Mouse (Mus musculus): Measurements from ENCODE around the gene Yipf4. TPM values are rescaled to one million over a fixed set of nuclear protein-coding genes. Genes with fewer than 3 reads are reported as not detected.
A peak's percentile ranks its signal among the peaks of the same experiment; 100 is the strongest.

Yipf4 gene
- polyA plus RNA-seq, 1 experiment from 2014 or later: 56.6 TPM

DNA sequence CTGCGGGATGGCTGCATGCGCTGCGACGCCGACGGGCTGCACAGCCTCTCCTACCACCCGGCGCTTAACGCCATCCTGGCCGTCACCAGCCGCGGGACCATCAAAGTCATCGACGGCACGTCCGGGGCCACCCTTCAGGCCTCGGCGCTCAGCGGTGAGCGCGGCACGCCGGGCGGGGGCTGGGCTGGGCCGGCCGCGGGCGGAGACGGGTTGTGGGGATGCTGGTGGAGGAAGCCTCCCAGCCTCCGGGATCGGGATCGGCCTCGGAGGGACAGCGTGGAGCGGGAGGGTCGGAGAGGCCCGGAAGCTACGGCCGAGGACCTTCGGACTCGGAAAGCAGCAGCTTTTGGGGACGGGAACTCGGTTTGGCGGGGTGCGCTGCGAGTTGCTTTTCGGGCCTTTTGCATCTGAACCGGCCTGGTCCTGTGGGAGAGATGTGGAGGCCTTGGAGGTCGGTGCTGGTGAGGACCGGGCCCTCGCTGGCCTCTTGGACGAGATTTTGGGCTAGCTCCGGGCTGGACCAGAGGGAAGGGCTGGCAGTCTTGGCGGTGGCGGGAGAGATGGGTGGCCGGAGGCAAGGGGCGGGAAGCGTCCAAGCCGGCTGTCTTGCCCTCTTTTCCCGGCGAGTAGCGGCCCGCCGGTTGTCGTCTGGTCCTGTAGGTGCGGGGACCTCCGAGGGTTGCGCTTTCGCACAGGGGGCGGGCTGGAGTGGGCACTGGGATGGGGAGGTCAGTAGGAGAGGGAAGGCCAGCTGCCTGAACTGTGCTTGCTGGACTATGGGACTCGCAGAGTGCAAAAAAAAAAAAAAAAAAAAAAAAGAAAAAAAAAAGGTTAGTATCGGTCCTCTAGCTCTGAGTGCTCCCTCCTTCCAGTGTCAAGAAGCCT, 39.6 kb downstream of the Yipf4 start:
- Histone ChIP-seq H3K36me3 (ENCODE audit: control insufficient read depth, insufficient read depth) (no peaks in the 10 kb centered on the region), H3K4me2 (ENCODE audit: low read depth, low read length) (peak overlapping the region; percentile 82), H3K9ac (ENCODE audit: low read length) (peak overlapping the region; percentile 98), H3K27ac (ENCODE audit: low read length) (peak overlapping the region; percentile 99), H3K27me3 (ENCODE audit: control insufficient read depth, insufficient read depth, low read length) (no peaks in the 10 kb centered on the region), H3K4me1 (ENCODE audit: control insufficient read depth, insufficient read depth, low read length) (peaks cover 19% of the 10 kb centered on the region), H3K4me3 (ENCODE audit: low read length) (peak overlapping the region; percentile 86), H3K9me3 (replicated peaks; ENCODE audit: control insufficient read depth, low read length) (no peaks in the 10 kb centered on the region)
- WGBS: under 1% methylated on average over 71 of the region's 72 CpGs
- ATAC-seq (replicated peaks; ENCODE audit: extremely low read depth, insufficient read depth, low FRiP score): peak; percentile 28

DNA sequence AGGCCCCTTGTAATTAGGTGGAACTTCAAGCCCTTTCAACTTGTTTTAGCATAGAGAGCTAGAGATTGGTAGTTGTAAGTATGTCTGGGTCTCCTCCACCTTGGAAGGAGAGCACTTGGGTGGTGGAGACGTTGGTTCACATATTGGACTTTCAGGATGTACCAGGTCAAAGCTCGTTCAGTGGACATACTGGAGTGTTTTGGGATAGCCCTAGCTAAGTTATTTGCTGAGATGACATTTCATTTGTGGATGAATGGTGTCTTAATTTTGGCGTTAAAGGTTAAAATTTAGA, 40.2 kb downstream of the Yipf4 start:
- WGBS: 16% methylated on average over 3 of the region's 3 CpGs
- no peak for ATAC-seq (replicated peaks; ENCODE audit: extremely low read depth, insufficient read depth, low FRiP score)

DNA sequence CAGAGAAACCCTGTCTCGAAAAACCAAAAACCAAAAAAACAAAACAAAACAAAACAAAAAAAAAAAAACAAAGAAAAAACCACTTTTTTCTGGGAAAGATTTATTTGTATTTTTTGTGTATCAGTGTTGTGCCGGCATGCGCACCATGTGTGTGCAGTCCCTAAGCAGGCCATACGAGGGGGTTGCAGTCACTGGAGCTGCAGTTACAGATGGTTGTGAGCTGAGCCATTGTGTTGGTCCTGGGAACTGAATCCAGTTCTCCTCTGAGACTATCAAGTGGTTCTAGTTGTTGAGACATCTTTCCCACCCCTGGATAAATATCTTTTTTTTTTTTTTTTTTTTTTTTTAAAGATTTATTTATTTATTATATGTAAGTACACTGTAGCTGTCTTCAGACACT, 45.7 kb downstream of the Yipf4 start:
- no peak overlapping the region for H3K4me2 ChIP-seq (ENCODE audit: low read depth, low read length)
- WGBS: 95% methylated on average over 4 of the region's 4 CpGs
- no peaks in the 10 kb centered on the region for H3K36me3 ChIP-seq (ENCODE audit: control insufficient read depth, insufficient read depth)
- H3K27ac ChIP-seq (ENCODE audit: low read length): no peak overlapping the region
- no peak overlapping the region for H3K9ac ChIP-seq (ENCODE audit: low read length)
- peaks cover 12% of the 10 kb centered on the region for H3K4me1 ChIP-seq (ENCODE audit: control insufficient read depth, insufficient read depth, low read length)
- no peaks in the 10 kb centered on the region for H3K27me3 ChIP-seq (ENCODE audit: control insufficient read depth, insufficient read depth, low read length)
- no peak for ATAC-seq (replicated peaks; ENCODE audit: extremely low read depth, insufficient read depth, low FRiP score)
- no peaks in the 10 kb centered on the region for H3K9me3 ChIP-seq (replicated peaks; ENCODE audit: control insufficient read depth, low read length)
- H3K4me3 ChIP-seq (ENCODE audit: low read length): no peak overlapping the region

More for the DNA sequence above, 40.2 kb downstream of the Yipf4 start:
- peaks cover 19% of the 10 kb centered on the region for H3K4me1 ChIP-seq (ENCODE audit: control insufficient read depth, insufficient read depth, low read length)
- H3K4me3 ChIP-seq (ENCODE audit: low read length): peak overlapping the region; percentile 86
- no peaks in the 10 kb centered on the region for H3K27me3 ChIP-seq (ENCODE audit: control insufficient read depth, insufficient read depth, low read length)
- H3K36me3 ChIP-seq (ENCODE audit: control insufficient read depth, insufficient read depth): no peaks in the 10 kb centered on the region
- peak overlapping the region; percentile 98 for H3K9ac ChIP-seq (ENCODE audit: low read length)
- H3K4me2 ChIP-seq (ENCODE audit: low read depth, low read length): peak overlapping the region; percentile 82
- no peaks in the 10 kb centered on the region for H3K9me3 ChIP-seq (replicated peaks; ENCODE audit: control insufficient read depth, low read length)
- peak overlapping the region; percentile 99 for H3K27ac ChIP-seq (ENCODE audit: low read length)

DNA sequence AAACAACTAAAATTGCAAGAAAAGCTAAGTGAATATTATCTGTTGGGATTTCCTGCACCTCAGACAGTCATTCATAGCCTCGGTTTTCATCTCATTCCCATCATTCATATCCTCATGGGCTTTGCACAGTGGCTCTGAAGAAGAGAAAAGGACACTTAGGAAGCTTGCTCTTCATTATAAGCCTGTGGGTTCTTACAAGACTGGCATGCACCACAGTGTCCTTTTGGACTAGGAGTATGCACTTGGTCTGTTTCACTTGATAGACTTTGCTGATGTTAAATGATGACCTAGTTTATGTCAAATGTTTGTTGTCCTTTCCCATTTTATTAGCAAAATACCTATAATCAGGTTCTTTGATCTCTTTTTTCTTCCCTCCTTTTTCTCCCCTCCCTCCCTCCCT, 48.2 kb downstream of the Yipf4 start:
- no peak overlapping the region for H3K9ac ChIP-seq (ENCODE audit: low read length)
- H3K4me2 ChIP-seq (ENCODE audit: low read depth, low read length): no peak overlapping the region
- H3K4me3 ChIP-seq (ENCODE audit: low read length): no peak overlapping the region
- H3K27ac ChIP-seq (ENCODE audit: low read length): no peak overlapping the region
- ATAC-seq (replicated peaks; ENCODE audit: extremely low read depth, insufficient read depth, low FRiP score): no peak
- 52% methylated on average over 1 of the region's 1 CpGs for WGBS
- no peaks in the 10 kb centered on the region for H3K27me3 ChIP-seq (ENCODE audit: control insufficient read depth, insufficient read depth, low read length)
- no peaks in the 10 kb centered on the region for H3K9me3 ChIP-seq (replicated peaks; ENCODE audit: control insufficient read depth, low read length)
- H3K4me1 ChIP-seq (ENCODE audit: control insufficient read depth, insufficient read depth, low read length): peaks cover 4% of the 10 kb centered on the region; the same call in 1 of the 2 replicates
- H3K36me3 ChIP-seq (ENCODE audit: control insufficient read depth, insufficient read depth): no peaks in the 10 kb centered on the region

DNA sequence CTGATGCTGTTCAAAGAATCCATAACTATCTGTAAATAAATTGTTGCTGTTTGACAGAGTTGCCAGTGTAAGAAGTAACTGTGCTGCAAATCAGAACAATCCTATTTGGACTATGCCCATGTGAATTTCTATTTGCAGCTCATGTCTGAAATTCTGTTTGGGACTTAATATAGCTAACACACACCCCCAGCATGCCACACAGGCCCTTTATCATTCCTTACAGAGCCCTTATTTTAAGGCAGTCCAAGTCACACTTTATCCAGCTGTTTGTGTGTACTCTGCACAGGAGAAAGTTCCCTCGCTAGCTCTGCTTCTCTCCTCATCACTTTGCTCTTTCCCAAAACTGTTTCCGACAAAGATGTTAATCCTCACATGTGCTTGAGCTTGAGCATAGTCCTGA, 54.3 kb downstream of the Yipf4 start:
- peak overlapping the region; percentile 21 for H3K9ac ChIP-seq (ENCODE audit: low read length)
- peaks cover 14% of the 10 kb centered on the region for H3K36me3 ChIP-seq (ENCODE audit: control insufficient read depth, insufficient read depth)
- peak overlapping the region; percentile 47 for H3K4me2 ChIP-seq (ENCODE audit: low read depth, low read length)
- 60% methylated on average over 2 of the region's 2 CpGs for WGBS
- H3K27ac ChIP-seq (ENCODE audit: low read length): peak overlapping the region; percentile 90
- ATAC-seq (replicated peaks; ENCODE audit: extremely low read depth, insufficient read depth, low FRiP score): peak; percentile 71
- peaks cover 6% of the 10 kb centered on the region for H3K4me1 ChIP-seq (ENCODE audit: control insufficient read depth, insufficient read depth, low read length)
- H3K4me3 ChIP-seq (ENCODE audit: low read length): no peak overlapping the region
- no peaks in the 10 kb centered on the region for H3K27me3 ChIP-seq (ENCODE audit: control insufficient read depth, insufficient read depth, low read length)
- no peaks in the 10 kb centered on the region for H3K9me3 ChIP-seq (replicated peaks; ENCODE audit: control insufficient read depth, low read length)

Other genes starting within 250 kb of the Yipf4 start
- 71.4 and 72.2 TPM in 2 replicates for gene Memo1, start 194.0 kb upstream of the Yipf4 start, polyA plus RNA-seq (2015; fragmentation: Nextera tagmentation; extraction: Ambion mirVana)
- gene Dpy30, start 165.5 kb upstream of the Yipf4 start, polyA plus RNA-seq (2015; fragmentation: Nextera tagmentation; extraction: Ambion mirVana): 184 and 188 TPM in 2 replicates
- 9.1 and 9.4 TPM in 2 replicates for gene Spast, start 150.5 kb upstream of the Yipf4 start, polyA plus RNA-seq (2015; fragmentation: Nextera tagmentation; extraction: Ambion mirVana)
- 25.9 and 26.7 TPM in 2 replicates for gene Slc30a6, start 93.9 kb upstream of the Yipf4 start, polyA plus RNA-seq (2015; fragmentation: Nextera tagmentation; extraction: Ambion mirVana)
- gene Nlrc4, start 30.4 kb upstream of the Yipf4 start, polyA plus RNA-seq (2015; fragmentation: Nextera tagmentation; extraction: Ambion mirVana): 0.07 and 0.28 TPM in 2 replicates
- gene Birc6, start 38.8 kb downstream of the Yipf4 start, polyA plus RNA-seq (2015; fragmentation: Nextera tagmentation; extraction: Ambion mirVana): 46.6 and 51.8 TPM in 2 replicates
- 15.4 and 15.6 TPM in 2 replicates for gene Ttc27, start 228.2 kb downstream of the Yipf4 start, polyA plus RNA-seq (2015; fragmentation: Nextera tagmentation; extraction: Ambion mirVana)

Data from heart, embryonic 16.5 days (tissue).